Mouse (Mus musculus) spleen, embryonic (tissue): Measurements from ENCODE around the gene Tmcc1.

Experiments
- CTCF ChIA-PET: fragments of 350-600 bp; sonication (Branson Sonifier 250); formaldehyde crosslinking; loops from one replicate; lab custom pipeline; 2022; lab: Charles Lee

Tmcc1 gene

GRCm38 (mm10) chr6:116024666-116025065, 168.6 kb downstream of the Tmcc1 start:
- CTCF ChIA-PET: no interaction called here

DNA sequence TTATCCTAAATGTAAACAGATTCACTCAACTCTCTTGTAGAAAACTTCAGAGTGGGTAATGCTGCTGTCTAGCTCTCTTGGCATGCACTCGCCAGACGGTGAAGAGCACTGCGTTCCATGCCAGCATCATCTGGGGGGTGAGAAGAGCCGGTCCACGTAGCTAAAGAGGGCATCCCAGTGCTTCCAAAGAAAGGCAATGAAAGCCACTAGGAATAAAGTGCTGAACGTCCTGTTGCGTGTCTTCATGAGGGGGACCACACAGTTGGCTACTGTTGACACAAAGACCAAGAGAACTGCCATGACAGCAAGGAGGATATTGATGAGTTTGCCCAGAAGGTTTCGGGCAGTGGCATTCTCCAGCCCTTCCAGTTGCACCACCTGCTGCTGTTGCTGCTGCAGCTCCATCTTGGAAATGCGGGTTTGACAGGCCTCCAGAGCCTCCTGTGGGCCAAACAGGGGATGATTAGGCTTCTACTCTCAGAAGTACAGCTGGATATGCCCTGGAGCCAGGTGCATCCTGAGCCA, 171.3 kb downstream of the Tmcc1 start:
- CTCF ChIA-PET: no interaction called here

GRCm38 (mm10) chr6:116015902-116016301, 177.4 kb downstream of the Tmcc1 start:
- CTCF ChIA-PET: no interaction called here

- CTCF ChIA-PET: no interaction called here
Observed at GRCm38 (mm10) chr6:116014111-116014510, 179.2 kb downstream of the Tmcc1 start.

DNA sequence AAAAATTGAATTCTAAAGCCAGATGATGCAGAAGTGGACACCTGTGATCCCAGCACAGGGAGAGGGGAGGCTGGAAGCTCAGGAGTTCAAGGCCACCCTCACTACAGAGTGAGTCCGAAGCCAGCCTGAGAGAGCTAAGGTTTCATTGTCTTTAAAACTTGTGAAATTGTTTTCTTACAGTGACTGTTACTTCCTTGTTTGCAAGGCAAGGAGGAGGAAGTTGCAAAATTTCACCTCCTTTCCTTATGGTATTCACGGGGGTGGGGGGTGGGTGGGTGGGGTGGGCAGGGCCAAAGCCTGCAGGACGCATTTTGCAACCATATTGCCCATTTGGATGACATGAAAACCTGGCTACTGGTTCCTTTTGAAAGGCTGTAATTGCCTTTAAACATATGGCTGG, 179.6 kb downstream of the Tmcc1 start:
- CTCF ChIA-PET: interaction anchor here (0.8 kb wide), 1 partner anchor 1085 kb away, joined by 3 read pairs; no protein-coding TSS in a partner anchor

DNA sequence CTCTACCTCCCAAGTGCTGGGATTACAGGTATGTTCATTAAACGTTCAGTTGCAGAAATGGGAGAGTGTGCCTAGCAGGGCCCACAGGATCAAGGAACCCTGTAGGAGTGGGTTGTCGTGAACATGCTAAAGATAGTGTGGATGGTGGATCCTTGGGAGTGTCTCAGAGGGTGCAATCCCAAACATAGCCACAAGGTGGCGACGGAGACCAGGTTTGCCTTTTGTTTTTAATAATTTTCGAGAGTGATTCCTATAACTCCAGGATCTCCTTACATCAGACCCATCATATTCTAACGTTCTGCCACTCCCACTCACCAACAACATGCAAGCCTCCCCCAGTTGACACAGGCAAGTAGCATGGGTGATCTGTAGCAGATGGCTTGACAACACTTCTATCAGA, 182.7 kb downstream of the Tmcc1 start:
- CTCF ChIA-PET: no interaction called here

- CTCF ChIA-PET: no interaction called here
Observed at GRCm38 (mm10) chr6:116009426-116009825, 183.9 kb downstream of the Tmcc1 start.

DNA sequence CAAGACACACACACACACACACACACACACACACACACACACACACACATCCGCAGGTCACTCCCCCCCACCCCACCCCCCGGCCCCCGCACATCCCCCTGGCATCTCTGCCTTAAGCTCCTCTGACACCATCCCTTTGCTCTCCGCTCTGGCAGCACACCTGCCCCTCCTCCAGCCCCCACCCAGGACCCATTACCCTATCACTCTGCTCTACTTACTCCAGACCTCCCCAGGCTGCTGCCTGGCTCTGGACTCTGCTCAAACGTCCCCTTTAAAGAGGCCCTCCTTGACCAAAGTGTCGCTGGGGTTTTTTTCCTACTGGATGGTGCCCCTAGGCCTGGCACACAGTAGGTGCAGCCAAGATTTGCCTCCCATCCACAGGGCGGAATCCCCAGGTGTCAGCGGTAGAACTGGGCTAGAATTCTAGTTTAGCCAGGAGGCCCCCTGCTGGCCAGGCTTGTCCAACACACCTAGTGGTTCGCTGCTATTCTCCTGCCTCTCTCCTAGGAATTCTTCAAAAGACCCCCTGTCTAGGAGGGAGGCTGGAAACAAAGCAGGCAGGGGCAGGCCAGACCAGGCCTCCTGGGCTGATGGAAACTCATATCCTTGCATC, 185.6 kb downstream of the Tmcc1 start:
- CTCF ChIA-PET: interaction anchor here (0.8 kb wide), 1 partner anchor 9 kb away, joined by 3 read pairs; no protein-coding TSS in a partner anchor

GRCm38 (mm10) chr6:116006731-116007130, 186.6 kb downstream of the Tmcc1 start:
- CTCF ChIA-PET: interaction anchor here (0.6 kb wide), 1 partner anchor 121 kb away, joined by 3 read pairs; no protein-coding TSS in a partner anchor

DNA sequence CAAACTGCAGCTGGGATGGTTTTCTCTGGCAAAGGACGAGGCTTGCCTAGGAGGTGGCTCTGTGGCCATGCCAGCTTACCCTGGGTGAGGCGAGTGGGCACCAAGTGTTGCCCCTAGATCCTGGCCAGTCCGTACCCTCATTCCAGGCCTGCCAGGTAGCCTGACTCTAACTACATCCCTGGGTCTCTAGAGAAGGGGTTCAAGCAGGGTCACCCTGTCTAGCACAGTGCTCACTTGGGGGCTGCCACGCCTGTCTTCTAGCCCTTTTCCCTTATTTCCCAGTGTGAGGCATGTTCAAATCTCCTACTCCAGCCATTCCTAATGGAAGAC, 187.4 kb downstream of the Tmcc1 start:
- CTCF ChIA-PET: no interaction called here

GRCm38 (mm10) chr6:116005275-116005958, 187.9 kb downstream of the Tmcc1 start:
- CTCF ChIA-PET: no interaction called here

- CTCF ChIA-PET: no interaction called here
Observed at GRCm38 (mm10) chr6:116004716-116005115, 188.6 kb downstream of the Tmcc1 start.

DNA sequence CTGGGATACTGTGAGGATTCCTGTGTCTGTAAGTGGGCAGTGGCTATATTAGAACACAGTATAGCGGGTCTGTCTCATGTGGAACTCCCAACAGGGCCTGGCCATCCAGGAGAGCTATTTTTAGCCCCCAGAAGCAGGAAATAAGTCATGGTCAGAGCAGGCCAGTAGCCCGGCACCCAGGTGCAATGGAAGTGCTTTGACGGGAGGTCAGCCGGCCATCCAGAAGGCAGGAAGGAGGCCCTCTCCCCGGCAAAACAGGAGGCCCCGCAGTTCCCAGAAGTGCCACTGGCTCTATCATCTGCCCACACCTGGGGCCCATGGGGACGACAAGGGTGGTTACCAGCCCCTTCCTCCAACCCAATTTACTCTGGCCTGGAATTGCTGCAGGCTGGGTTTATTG, 189.2 kb downstream of the Tmcc1 start:
- CTCF ChIA-PET: no interaction called here

DNA sequence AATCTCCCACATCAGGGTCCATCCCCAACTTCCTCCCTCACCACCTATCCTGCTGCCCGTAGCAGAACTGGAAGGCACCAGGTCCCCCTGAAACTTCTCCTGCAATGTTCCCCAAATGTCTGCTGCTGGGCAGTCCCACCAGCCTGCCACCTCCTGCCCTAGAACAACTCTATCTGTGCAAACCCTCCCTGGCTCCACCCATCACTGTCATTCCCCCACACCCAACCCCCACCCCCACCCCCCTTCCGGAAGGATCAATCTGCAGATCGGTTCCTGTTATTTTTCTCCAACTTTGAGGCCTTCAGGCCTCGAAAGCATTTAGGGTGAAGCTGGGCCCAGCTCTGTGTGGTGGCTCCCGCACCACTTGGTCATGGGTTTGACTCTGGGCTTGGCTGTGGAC, 189.8 kb downstream of the Tmcc1 start:
- CTCF ChIA-PET: interaction anchor here (0.9 kb wide), 1 partner anchor 1331 kb away, joined by 15 read pairs; no protein-coding TSS in a partner anchor

GRCm38 (mm10) chr6:116002311-116003104, 190.8 kb downstream of the Tmcc1 start:
- CTCF ChIA-PET: no interaction called here

GRCm38 (mm10) chr6:116000851-116001250, 192.4 kb downstream of the Tmcc1 start:
- CTCF ChIA-PET: no interaction called here

GRCm38 (mm10) chr6:115999227-115999626, 194.1 kb downstream of the Tmcc1 start:
- CTCF ChIA-PET: no interaction called here

DNA sequence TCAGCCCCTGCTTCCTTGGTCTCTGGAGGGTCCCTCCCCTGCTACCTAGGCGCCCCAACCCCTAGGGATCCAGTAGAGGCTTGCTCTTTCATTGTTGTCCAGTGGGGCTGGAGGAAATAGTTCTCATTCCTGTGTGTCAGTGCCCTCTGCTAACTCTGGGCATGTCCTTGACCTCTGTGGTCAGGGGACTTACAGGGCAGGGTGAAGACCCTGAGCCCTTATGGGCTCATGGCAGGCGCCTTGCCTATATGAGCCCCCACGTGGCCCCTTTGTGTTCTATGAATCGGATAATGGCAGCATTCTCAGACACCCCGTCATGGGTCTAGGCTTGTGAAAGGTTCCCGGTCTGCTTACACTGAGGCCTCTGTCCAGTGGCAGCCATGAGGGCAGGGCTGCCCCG, 194.5 kb downstream of the Tmcc1 start:
- CTCF ChIA-PET: no interaction called here

DNA sequence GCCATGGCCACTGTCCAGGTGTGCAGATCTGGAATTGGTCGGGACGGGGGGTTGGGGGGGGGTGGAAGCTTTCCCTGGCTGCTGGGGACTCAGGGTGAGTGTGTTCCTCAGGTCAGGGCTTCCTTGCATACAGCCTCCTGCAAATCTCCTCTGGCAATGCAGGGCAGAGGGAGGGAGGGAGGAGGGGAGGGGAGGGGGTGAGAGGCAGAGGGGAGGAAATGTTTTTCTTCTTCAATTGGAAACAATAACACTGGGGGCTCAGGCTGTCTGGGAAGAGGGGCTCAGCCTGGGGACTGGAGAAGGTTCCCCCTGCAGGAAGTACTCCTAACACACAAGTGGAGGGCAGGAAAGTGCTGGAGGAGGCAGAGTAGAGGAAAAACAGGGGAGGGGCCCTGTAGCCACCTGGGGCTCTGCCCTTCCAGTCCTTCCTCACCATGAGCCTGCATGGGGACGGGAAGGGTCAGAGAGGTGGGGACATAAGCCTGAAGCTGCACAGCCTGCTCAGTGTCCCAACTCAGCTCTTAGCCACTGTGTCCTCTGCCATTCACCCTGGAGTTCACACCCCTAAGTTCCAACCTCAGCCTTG, 195.5 kb downstream of the Tmcc1 start:
- CTCF ChIA-PET: interaction anchor here (0.6 kb wide), 2 partner anchors 14 to 152 kb away, joined by 3 to 5 read pairs; no protein-coding TSS in a partner anchor

GRCm38 (mm10) chr6:115996171-115996851, 197.0 kb downstream of the Tmcc1 start:
- CTCF ChIA-PET: no interaction called here

- CTCF ChIA-PET: no interaction called here
Observed at GRCm38 (mm10) chr6:115995531-115995941, 197.8 kb downstream of the Tmcc1 start.
